Comparison of ENCODE assay signal across 8 mouse cellular contexts in the genomic region with DNA sequence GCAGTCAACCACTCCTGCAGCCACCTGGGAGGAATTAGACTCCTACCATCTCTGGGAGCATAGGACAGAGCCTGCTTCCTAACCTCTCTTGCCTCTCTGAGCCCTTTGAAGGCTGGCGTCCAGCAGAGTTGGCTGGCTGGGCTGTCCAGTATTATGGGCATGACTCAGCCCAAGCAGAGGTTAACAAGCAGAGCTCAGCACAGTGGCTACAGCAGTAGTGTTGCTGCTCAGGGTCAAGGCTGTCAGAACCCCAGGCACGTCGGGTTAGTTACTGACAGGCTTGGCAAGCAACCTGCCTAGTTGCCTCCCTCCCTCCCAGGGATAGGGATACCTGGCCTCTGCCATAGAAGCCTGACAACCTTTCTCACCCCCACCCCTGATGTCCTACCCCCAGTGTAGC. TPM values are rescaled to one million over a fixed set of nuclear protein-coding genes. Genes with fewer than 3 reads are reported as not detected.
A peak's percentile ranks its signal among the peaks of the same experiment; 100 is the strongest.
DNase-seq lines count a peak whose midpoint lies in the region; ATAC-seq and TF ChIP-seq lines count a peak whose summit lies in the region.

No protein-coding gene starts in this region.

- no peak overlapping the region for H3K9ac ChIP-seq in heart, embryonic 12.5 days
- no peak overlapping the region for H3K9ac ChIP-seq in limb, embryonic 15.5 days

- peaks cover 8% of the 10 kb centered on the region for H3K4me1 ChIP-seq in spleen, adult 2 months (ENCODE audit: control insufficient read depth, insufficient read depth, insufficient read length)
- peaks cover 8% of the 10 kb centered on the region for H3K4me1 ChIP-seq in brown adipose tissue, adult 24 weeks (ENCODE audit: control insufficient read depth, insufficient read depth, insufficient read length, low read length)
- H3K4me1 ChIP-seq in heart, embryonic 12.5 days (replicated peaks), result peaks cover 34% of the 10 kb centered on the region
- peaks cover 28% of the 10 kb centered on the region for H3K4me1 ChIP-seq in limb, embryonic 15.5 days

- DNase-seq in spleen, adult 2 months (ENCODE audit: low read depth in 1 of 2, low spot score in 2 of 2), result no peak
- DNase-seq in spleen, adult 18-20 months, result no peak
- peak; percentile 40 for DNase-seq in skeletal muscle tissue, adult 2 months (ENCODE audit: low read depth, low spot score)
- DNase-seq in thymus, postnatal 10 days (ENCODE audit: low spot score in 2 of 2), result no peak

- peak overlapping the region; percentile 85 for H3K4me3 ChIP-seq in spleen, adult 2 months (ENCODE audit: extremely low read depth, insufficient read depth, insufficient read length)
- peak overlapping the region; percentile 60 for H3K4me3 ChIP-seq in brown adipose tissue, adult 24 weeks (ENCODE audit: insufficient read depth, low read depth, low read length)
- H3K4me3 ChIP-seq in heart, embryonic 12.5 days, result no peak overlapping the region
- H3K4me3 ChIP-seq in limb, embryonic 15.5 days, result no peak overlapping the region

- H3K9me3 ChIP-seq in heart, embryonic 12.5 days (replicated peaks), result 0 out of 2 replicates have a peak, but pooled peaks cover 2% of the 10 kb centered on the region
- no peaks in the 10 kb centered on the region for H3K9me3 ChIP-seq in limb, embryonic 15.5 days

- peak overlapping the region; percentile 39 for H3K4me2 ChIP-seq in heart, embryonic 12.5 days
- peak overlapping the region; percentile 52; the same call in 1 of the 2 replicates for H3K4me2 ChIP-seq in limb, embryonic 15.5 days

- no peak for TF ChIP-seq POLR2A in spleen, adult 2 months (IDR thresholded peaks at IDR 0.05; ENCODE audit: low read depth, low read length)

- peaks cover 4% of the 10 kb centered on the region for H3K36me3 ChIP-seq in spleen, adult 2 months (ENCODE audit: control insufficient read depth, insufficient read depth, low read length)
- H3K36me3 ChIP-seq in heart, embryonic 12.5 days, result no peaks in the 10 kb centered on the region; the same call in 1 of the 2 replicates
- no peaks in the 10 kb centered on the region for H3K36me3 ChIP-seq in limb, embryonic 15.5 days

- 35% methylated on average over 3 of the region's 3 CpGs for WGBS in spleen, adult 2 months
- WGBS in heart, embryonic 12.5 days, result 53% methylated on average over 3 of the region's 3 CpGs
- WGBS in limb, embryonic 15.5 days, result 57% methylated on average over 2 of the region's 3 CpGs

- no peak for TF ChIP-seq CTCF in spleen, adult 2 months (IDR thresholded peaks at IDR 0.05; ENCODE audit: extremely low read depth, insufficient read depth, insufficient read length, insufficient replicate concordance)

- ATAC-seq in heart, embryonic 12.5 days (ENCODE audit: insufficient number of reproducible peaks, low FRiP score), result no peak
- ATAC-seq in limb, embryonic 15.5 days (ENCODE audit: insufficient number of reproducible peaks, low FRiP score, low TSS enrichment, low read depth), result no peak
- ATAC-seq in monocyte, adult 5-6 weeks (replicated peaks; ENCODE audit: insufficient number of reproducible peaks, low FRiP score, low TSS enrichment, poor library complexity, severe bottlenecking), result no peak

- H3K27me3 ChIP-seq in spleen, adult 2 months (ENCODE audit: control insufficient read depth, insufficient read depth, low read length), result no peaks in the 10 kb centered on the region
- H3K27me3 ChIP-seq in heart, embryonic 12.5 days (replicated peaks), result no peaks in the 10 kb centered on the region
- H3K27me3 ChIP-seq in limb, embryonic 15.5 days, result 0 out of 2 replicates have a peak, but pooled peaks cover 3% of the 10 kb centered on the region

- peak overlapping the region; percentile 99 for H3K27ac ChIP-seq in spleen, adult 2 months (ENCODE audit: insufficient read depth, low read length)
- H3K27ac ChIP-seq in brown adipose tissue, adult 24 weeks (replicated peaks; ENCODE audit: low read depth, low read length), result peak overlapping the region; percentile 73
- 0 out of 2 replicates have a peak overlapping the region, but pooled peaks have one; percentile 33 for H3K27ac ChIP-seq in heart, embryonic 12.5 days (ENCODE audit: poor library complexity, severe bottlenecking)
- no peak overlapping the region for H3K27ac ChIP-seq in limb, embryonic 15.5 days

RNA-seq across cellular contexts. Expression of gene Abcd1, which starts 1.9 kb away (rescaled TPM):
- polyA plus RNA-seq in spleen, adult 2 months (2012; rRNA removed), result 45.8 and 51.7 TPM in 2 replicates
- 12.6 and 22.7 TPM in 2 replicates for polyA plus RNA-seq in brown adipose tissue, adult 24 weeks (2012; ENCODE audit: insufficient read depth, insufficient read length, missing spikeins)
- 12.2 and 12.6 TPM in 2 replicates for polyA plus RNA-seq in heart, embryonic 12.5 days (2016; fragmentation: Nextera tagmentation; extraction: Ambion mirVana)
- 15.0 and 18.1 TPM in 2 replicates for polyA plus RNA-seq in limb, embryonic 15.5 days (2015; fragmentation: Nextera tagmentation; extraction: Ambion mirVana)
- 23.6 to 41.6 TPM (median 26.6 TPM) in 3 replicates for total RNA-seq in monocyte, adult 5-6 weeks (2017)

RNA-seq across cellular contexts. Expression of gene Bcap31, which starts 2.3 kb away (rescaled TPM):
- 18.7 and 23.9 TPM in 2 replicates for polyA plus RNA-seq in spleen, adult 2 months (2012; rRNA removed)
- polyA plus RNA-seq in brown adipose tissue, adult 24 weeks (2012; ENCODE audit: insufficient read depth, insufficient read length, missing spikeins), result 350 and 381 TPM in 2 replicates
- polyA plus RNA-seq in heart, embryonic 12.5 days (2016; fragmentation: Nextera tagmentation; extraction: Ambion mirVana), result 154 and 176 TPM in 2 replicates
- polyA plus RNA-seq in limb, embryonic 15.5 days (2015; fragmentation: Nextera tagmentation; extraction: Ambion mirVana), result 271 and 276 TPM in 2 replicates
- total RNA-seq in monocyte, adult 5-6 weeks (2017), result 223 to 253 TPM (median 241 TPM) in 3 replicates

RNA-seq across cellular contexts. Expression of gene Plxnb3, which starts 38.6 kb away (rescaled TPM):
- 0.62 and 1.2 TPM in 2 replicates for polyA plus RNA-seq in spleen, adult 2 months (2012; rRNA removed)
- polyA plus RNA-seq in brown adipose tissue, adult 24 weeks (2012; ENCODE audit: insufficient read depth, insufficient read length, missing spikeins), result 0.33 and 0.55 TPM in 2 replicates
- 0.43 and 0.62 TPM in 2 replicates for polyA plus RNA-seq in heart, embryonic 12.5 days (2016; fragmentation: Nextera tagmentation; extraction: Ambion mirVana)
- polyA plus RNA-seq in limb, embryonic 15.5 days (2015; fragmentation: Nextera tagmentation; extraction: Ambion mirVana), result 0.60 and 0.87 TPM in 2 replicates
- total RNA-seq in monocyte, adult 5-6 weeks (2017), result 2.7 to 6.1 TPM (median 3.9 TPM) in 3 replicates

RNA-seq across cellular contexts. Expression of gene Slc6a8, which starts 45.3 kb away (rescaled TPM):
- 4.5 and 5.5 TPM in 2 replicates for polyA plus RNA-seq in spleen, adult 2 months (2012; rRNA removed)
- 15.8 and 19.4 TPM in 2 replicates for polyA plus RNA-seq in brown adipose tissue, adult 24 weeks (2012; ENCODE audit: insufficient read depth, insufficient read length, missing spikeins)
- polyA plus RNA-seq in heart, embryonic 12.5 days (2016; fragmentation: Nextera tagmentation; extraction: Ambion mirVana), result 8.8 and 9.8 TPM in 2 replicates
- polyA plus RNA-seq in limb, embryonic 15.5 days (2015; fragmentation: Nextera tagmentation; extraction: Ambion mirVana), result 7.2 and 8.3 TPM in 2 replicates
- 0.49 TPM in 1 of 3 replicates, not detected in the others for total RNA-seq in monocyte, adult 5-6 weeks (2017)

RNA-seq across cellular contexts. Expression of gene Srpk3, which starts 55.9 kb away (rescaled TPM):
- polyA plus RNA-seq in spleen, adult 2 months (2012; rRNA removed), result 109 and 119 TPM in 2 replicates
- 0.71 TPM in 1 of 2 replicates, not detected in the other for polyA plus RNA-seq in brown adipose tissue, adult 24 weeks (2012; ENCODE audit: insufficient read depth, insufficient read length, missing spikeins)
- 72.5 and 75.2 TPM in 2 replicates for polyA plus RNA-seq in heart, embryonic 12.5 days (2016; fragmentation: Nextera tagmentation; extraction: Ambion mirVana)
- 22.9 and 66.2 TPM in 2 replicates for polyA plus RNA-seq in limb, embryonic 15.5 days (2015; fragmentation: Nextera tagmentation; extraction: Ambion mirVana)
- total RNA-seq in monocyte, adult 5-6 weeks (2017), result 12.0 to 20.5 TPM (median 19.1 TPM) in 3 replicates

Comparison
In these comparisons a context has a peak if more than half of its experiments do, and no peak if none do; other contexts are left out.
1. H3K4me3 ChIP-seq: peak in spleen, adult 2 months (single experiment) and brown adipose tissue, adult 24 weeks (single experiment); none in heart, embryonic 12.5 days (single experiment) and limb, embryonic 15.5 days (single experiment).